Mouse (Mus musculus) testis, adult 2 months (tissue): ENCODE measurements around the gene Usp33. TPM values are rescaled to one million over a fixed set of nuclear protein-coding genes. Genes with fewer than 3 reads are reported as not detected.
A peak's percentile ranks its signal among the peaks of the same experiment; 100 is the strongest.
"Not testable (repeated sequence)": the region's sequence is repeated elsewhere in the genome, so short reads cannot be mapped to it uniquely, and the experiment has no call there.

Source experiments
- H3K27ac ChIP-seq: fragments of 200-500 bp; 2 replicates; pipeline ENCODE4 v1.5.1; 2012; ENCODE audit warnings: low read depth, low read length; ENCODE audit not compliant: control insufficient read depth, insufficient read depth
- H3K27me3 ChIP-seq: fragments of 200-500 bp; 2 replicates; pipeline ENCODE4 v1.6.1; 2012; ENCODE audit warnings: mild to moderate bottlenecking, low read length, moderate library complexity; ENCODE audit not compliant: control insufficient read depth, insufficient read depth
- H3K36me3 ChIP-seq: fragments of 200-500 bp; 2 replicates; pipeline ENCODE4 v1.6.1; 2012; ENCODE audit warnings: mild to moderate bottlenecking, low read length; ENCODE audit not compliant: control insufficient read depth, insufficient read depth
- H3K4me1 ChIP-seq: fragments of 200-500 bp; 2 replicates; pipeline ENCODE4 v1.6.1; 2012; ENCODE audit warnings: low read length; ENCODE audit not compliant: control insufficient read depth, insufficient read depth
- H3K4me3 ChIP-seq: fragments of 200-500 bp; 2 replicates; pipeline ENCODE4 v1.5.1; 2012; ENCODE audit warnings: low read depth, mild to moderate bottlenecking, low read length, moderate library complexity, mixed read lengths; ENCODE audit not compliant: control insufficient read depth
- CTCF ChIP-seq: fragments of 200-500 bp; IDR thresholded peaks from 2 replicates; pipeline ENCODE4 v1.5.1; 2012; ENCODE audit warnings: low read depth, mild to moderate bottlenecking, inconsistent platforms, low read length, moderate library complexity; ENCODE audit not compliant: control insufficient read depth, insufficient read depth, insufficient replicate concordance
- POLR2A ChIP-seq: fragments of 200-500 bp; IDR thresholded peaks from 2 replicates; pipeline ENCODE4 v1.6.1; 2012; ENCODE audit warnings: low read depth, mild to moderate bottlenecking, inconsistent platforms, low read length, moderate library complexity; ENCODE audit not compliant: control insufficient read depth
- polyA plus RNA-seq: library from polyadenylated mRNA; depleted of rRNA; stranded (reverse); fragments of >200 nt; gene quantifications from 2 replicates; pipeline ENCODE4 v1.2.3, GENCODE M21; 2012

The Usp33 gene
- polyA plus RNA-seq, 1 experiment = 6.5 TPM

DNA sequence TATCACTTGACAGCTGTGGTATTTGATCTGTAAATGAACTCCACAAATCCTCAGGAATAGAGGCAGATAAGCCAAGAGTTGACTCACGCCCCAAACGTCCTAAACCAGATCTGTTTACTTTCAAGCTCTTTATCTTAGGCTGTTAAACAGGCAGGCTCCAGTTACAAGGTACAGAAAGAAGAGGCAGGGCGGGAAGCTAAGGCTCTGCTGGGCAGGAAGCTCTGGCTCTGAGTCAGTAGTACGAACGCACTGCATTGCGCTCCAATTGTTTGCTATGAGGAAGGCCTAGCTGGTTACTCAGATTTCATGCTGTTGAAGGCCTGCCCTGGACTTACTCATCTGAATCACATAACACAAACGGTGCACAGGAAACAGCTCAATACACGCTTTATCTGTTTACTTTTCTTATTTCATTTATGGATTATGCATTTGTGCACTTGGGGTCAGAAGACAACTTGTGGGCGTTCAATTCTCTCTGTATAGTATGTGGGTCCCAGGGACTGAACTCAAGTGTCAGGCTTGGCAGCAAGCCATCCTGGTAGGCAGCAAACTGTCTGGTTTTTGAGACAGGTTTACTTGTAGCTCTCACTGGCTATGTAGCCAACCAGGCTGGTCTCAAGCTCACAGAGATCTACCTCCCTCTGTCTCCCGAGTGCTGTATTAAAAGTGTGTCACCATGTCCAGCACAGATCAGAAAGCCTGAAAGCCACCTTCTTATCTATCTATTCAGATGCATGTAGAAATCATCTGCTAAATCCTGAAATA lies 37.6 kb upstream of the Usp33 start:
- no peaks in the 10 kb centered on the region for H3K27me3 ChIP-seq
- 0 out of 2 replicates have a peak, but pooled peaks cover 1% of the 10 kb centered on the region for H3K36me3 ChIP-seq
- TF ChIP-seq POLR2A (no peak), CTCF (no peak)
- H3K4me3 ChIP-seq = no peak overlapping the region
- H3K4me1 ChIP-seq = no peaks in the 10 kb centered on the region
- H3K27ac ChIP-seq = no peak overlapping the region

DNA sequence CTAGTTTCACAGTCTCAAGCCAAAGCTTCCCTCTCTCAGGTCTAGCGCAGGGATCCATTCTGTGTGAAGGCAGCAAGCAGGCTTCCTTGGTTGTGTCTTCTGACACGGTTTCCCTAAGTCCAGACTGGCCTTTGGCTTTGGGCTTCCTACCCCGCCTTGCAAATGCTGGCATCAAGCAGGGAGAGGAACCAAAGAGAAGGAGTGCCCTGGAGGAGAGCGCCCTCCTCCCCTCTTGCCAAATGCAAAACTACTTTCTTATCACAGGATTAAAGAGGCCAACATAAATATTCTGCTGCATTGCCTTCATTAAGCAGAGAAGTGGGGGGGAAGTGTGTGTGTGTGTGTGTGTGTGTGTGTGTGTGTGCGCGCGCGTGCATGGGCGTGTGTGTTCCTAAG lies 37.0 kb upstream of the Usp33 start:
- Histone ChIP-seq H3K36me3 (0 out of 2 replicates have a peak, but pooled peaks cover 1% of the 10 kb centered on the region), H3K27me3 (no peaks in the 10 kb centered on the region), H3K4me3 (no peak overlapping the region), H3K4me1 (no peaks in the 10 kb centered on the region), H3K27ac (no peak overlapping the region)
- TF ChIP-seq CTCF (no peak), POLR2A (no peak)

DNA sequence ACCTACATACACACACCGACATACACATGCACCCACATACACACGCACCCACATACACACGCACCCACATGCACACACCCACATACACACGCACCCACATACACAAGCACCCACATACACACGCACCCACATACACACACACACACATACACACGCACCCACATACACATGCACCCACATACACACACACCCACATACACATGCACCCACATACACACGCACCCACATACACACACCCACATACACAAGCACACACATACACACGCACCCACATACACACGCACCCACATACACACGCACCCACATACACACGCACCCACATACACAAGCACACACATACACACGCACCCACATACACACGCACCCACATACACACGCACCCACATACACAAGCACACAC lies 31.6 kb upstream of the Usp33 start:
- H3K27me3 ChIP-seq, H3K4me3 ChIP-seq, H3K36me3 ChIP-seq, H3K4me1 ChIP-seq, H3K27ac ChIP-seq: not testable (repeated sequence)

DNA sequence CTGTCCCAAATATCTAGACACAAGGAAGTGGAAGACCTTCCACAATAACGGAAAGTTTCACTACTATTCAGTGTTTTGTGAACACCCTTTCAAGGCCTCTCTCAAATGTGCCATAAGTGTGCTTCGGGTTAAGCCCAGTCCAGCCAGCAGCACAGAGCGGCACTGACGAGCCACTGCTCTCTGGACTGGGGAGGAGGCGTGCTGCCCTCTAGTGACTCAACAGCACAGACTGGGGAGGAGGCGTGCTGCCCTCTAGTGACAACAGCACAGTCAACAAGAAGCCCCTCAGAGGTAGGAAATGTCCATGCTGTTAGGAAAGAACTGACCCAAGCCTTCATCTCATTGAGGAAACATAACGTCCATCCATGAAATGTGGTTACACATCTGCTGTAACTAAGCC lies 30.7 kb upstream of the Usp33 start:
- Histone ChIP-seq H3K27me3 (no peaks in the 10 kb centered on the region), H3K4me1 (no peaks in the 10 kb centered on the region), H3K27ac (no peak overlapping the region), H3K36me3 (peaks cover 1% of the 10 kb centered on the region; the same call in 1 of the 2 replicates), H3K4me3 (no peak overlapping the region)
- TF ChIP-seq CTCF (peak; percentile 88; the same call in 1 of the 2 replicates), POLR2A (no peak)

GRCm38 (mm10) chr3:152316447-152317173 lies 29.7 kb upstream of the Usp33 start:
- not testable (repeated sequence) for H3K36me3 ChIP-seq, H3K4me1 ChIP-seq, H3K4me3 ChIP-seq, H3K27ac ChIP-seq, H3K27me3 ChIP-seq

DNA sequence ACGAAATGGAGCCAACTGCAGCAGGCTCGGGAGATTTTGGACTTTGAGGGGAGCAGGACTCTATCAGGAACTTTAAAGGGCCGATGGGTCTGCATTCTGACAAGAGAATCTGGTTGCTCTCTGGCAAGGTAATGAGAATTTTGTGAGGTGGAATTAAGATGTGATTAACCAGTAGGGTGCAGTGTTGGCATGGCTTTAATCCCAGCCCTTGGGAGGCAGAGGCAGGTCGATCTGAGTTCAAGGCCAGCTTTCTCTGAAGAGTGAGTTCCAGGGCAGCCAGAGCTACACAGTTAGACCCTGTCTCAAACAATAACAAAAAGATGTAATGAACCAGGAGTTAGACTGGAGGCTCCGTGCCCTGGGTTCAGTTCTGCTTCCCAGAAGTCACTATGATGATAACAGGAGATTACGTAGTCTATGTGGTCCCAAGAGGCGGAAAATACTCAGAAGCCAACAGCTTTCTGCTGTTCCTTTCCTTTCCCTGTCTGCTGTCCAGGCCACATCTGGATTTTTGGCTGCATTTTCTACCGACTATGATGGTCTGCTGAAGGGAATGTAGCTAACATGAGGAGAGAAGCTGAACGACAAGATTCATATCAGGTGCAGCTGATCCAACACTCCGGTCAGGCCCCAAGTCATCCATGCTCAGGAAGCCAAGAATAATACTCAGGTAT lies 25.2 kb upstream of the Usp33 start:
- no peaks in the 10 kb centered on the region for H3K4me1 ChIP-seq
- no peak for TF ChIP-seq CTCF
- no peak for TF ChIP-seq POLR2A

GRCm38 (mm10) chr3:152321765-152322547 lies 24.3 kb upstream of the Usp33 start:
- Histone ChIP-seq H3K4me3 (no peak overlapping the region), H3K27ac (no peak overlapping the region), H3K4me1 (no peaks in the 10 kb centered on the region), H3K36me3 (no peaks in the 10 kb centered on the region; the same call in 1 of the 2 replicates), H3K27me3 (no peaks in the 10 kb centered on the region)
- TF ChIP-seq POLR2A (no peak), CTCF (no peak)

More for the DNA sequence above, 25.2 kb upstream of the Usp33 start:
- H3K27ac ChIP-seq = no peak overlapping the region
- no peaks in the 10 kb centered on the region for H3K27me3 ChIP-seq
- no peak overlapping the region for H3K4me3 ChIP-seq
- no peaks in the 10 kb centered on the region; the same call in 1 of the 2 replicates for H3K36me3 ChIP-seq
